Mouse (Mus musculus) monocyte, adult 5-6 weeks (primary cell): ENCODE results near the gene Efr3b. TPM values are rescaled to one million over a fixed set of nuclear protein-coding genes. Genes with fewer than 3 reads are reported as not detected.
"Not testable (repeated sequence)": the region's sequence is repeated elsewhere in the genome, so short reads cannot be mapped to it uniquely, and the experiment has no call there.

Experiments used
- ATAC-seq: fragments of 153-309, 156-312 bp; replicated peaks from 2 replicates; pipeline ENCODE4 v1.8.0; 2017; ENCODE audit warnings: mild to moderate bottlenecking; ENCODE audit not compliant: low TSS enrichment, insufficient number of reproducible peaks, severe bottlenecking, poor library complexity, low FRiP score
- total RNA-seq: library from RNA; stranded (forward); fragments of 200-1000, 200-491, 200-594 nt; gene quantifications from 3 replicates; pipeline ENCODE4 v1.2.3, GENCODE M21; 2017

Efr3b gene
- total RNA-seq, 1 experiment from 2014 or later, result not detected

DNA sequence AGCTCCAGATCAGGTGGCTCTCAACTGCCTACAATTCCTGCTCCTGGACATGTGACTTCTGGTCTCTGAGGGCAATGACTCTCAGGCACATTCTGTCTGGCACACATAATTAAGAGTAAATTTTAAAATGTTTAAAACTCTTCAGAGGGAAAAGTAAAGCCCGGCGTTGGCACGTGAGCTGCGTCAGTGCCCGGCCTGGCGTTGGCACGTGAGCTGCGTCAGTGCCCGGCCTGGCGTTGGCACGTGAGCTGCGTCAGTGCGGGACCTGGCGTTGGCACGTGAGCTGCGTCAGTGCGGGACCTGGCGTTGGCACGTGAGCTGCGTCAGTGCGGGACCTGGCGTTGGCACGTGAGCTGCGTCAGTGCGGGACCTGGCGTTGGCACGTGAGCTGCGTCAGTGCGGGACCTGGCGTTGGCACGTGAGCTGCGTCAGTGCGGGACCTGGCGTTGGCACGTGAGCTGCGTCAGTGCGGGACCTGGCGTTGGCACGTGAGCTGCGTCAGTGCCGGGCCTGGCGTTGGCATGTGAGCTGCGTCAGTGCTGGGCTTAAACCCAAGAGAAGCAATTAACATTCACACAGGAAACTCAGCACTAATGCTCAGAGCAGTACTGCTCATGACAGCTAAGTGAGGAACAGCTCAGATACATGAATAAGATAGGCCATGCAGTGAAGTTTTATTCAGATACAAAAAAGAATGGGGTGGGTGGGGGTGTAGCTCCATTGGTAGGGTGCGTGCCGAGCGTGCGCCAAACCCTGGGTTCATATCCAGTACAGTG lies 108.4 kb downstream of the Efr3b start:
- not testable (repeated sequence) for ATAC-seq

DNA sequence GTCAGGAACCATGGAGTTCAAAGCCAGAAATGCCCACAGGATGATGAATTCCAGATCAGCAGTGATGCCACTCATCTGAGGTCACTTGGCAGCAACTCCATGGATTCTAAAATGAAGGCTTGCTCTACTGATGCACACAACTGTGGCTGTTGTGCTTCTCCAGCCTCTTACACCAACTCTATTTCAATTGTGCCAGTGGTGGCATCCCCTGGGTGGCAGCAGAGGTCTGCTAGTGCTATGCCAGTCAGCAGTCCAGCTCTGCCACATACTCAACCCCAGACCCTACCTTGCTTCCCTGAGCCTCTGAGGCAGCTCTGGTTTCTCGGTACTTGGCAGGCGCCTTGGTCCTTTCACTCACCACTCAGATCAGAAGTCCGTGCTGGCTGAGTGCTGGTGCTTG lies 109.9 kb downstream of the Efr3b start:
- ATAC-seq, result no peak

DNA sequence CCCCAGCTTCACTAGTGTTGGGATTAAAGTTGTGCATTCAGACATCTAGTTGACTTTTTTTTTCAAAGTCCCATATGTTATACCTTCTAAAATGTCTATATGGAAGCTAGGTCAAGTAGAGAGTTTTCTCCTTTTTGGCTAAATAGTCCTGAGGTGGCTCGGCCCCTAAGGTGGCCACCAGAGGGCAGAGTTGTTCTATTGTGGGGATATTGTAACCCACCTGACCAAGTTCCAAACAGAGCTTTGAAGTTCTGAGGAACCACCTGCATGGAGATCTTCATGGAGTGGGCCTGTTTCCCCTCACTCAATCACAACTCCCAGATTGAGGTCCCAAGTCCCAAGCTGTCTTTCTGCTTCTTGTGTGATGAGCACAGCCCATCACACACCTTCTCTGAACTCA lies 112.6 kb downstream of the Efr3b start:
- 0 out of 2 replicates have a peak, but pooled peaks have one; percentile 53 for ATAC-seq

DNA sequence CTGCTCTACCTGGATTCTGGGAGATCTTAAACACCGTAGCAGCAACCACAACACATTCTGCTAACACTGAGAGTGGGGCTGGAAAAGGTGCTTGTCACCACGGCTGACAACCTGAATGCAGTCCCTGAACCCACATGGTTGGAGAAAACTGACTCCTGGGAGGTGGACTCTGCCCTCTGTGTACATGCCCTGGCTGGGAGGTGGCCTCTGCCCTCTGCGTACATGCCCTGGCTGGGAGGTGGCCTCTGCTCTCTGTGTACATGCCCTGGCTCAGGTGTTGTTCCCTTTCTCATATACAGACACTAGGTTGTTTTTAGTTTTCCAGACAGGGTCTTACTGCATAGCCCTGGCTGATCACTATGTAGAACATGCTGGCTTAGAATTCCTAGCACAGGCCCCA lies 119.3 kb downstream of the Efr3b start:
- ATAC-seq, result no peak

DNA sequence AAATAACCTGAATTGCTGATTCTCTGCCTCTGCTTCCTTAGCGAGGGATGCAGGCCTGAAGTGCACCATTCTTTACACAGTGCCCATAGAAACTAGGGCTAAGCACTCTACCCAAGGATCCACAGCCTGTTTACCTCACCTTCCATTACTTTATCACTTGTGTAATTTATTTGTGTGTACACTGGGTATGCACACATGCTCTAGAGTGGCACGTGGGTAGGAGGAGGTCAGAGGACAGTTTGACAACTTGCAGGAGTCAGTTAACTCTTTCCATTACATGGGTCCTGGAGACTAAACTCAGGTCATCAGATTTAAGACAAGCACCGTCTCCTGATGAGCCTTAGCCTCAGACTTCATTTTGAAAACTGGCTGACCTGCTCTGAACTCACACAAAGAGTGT lies 120.1 kb downstream of the Efr3b start:
- no peak for ATAC-seq

DNA sequence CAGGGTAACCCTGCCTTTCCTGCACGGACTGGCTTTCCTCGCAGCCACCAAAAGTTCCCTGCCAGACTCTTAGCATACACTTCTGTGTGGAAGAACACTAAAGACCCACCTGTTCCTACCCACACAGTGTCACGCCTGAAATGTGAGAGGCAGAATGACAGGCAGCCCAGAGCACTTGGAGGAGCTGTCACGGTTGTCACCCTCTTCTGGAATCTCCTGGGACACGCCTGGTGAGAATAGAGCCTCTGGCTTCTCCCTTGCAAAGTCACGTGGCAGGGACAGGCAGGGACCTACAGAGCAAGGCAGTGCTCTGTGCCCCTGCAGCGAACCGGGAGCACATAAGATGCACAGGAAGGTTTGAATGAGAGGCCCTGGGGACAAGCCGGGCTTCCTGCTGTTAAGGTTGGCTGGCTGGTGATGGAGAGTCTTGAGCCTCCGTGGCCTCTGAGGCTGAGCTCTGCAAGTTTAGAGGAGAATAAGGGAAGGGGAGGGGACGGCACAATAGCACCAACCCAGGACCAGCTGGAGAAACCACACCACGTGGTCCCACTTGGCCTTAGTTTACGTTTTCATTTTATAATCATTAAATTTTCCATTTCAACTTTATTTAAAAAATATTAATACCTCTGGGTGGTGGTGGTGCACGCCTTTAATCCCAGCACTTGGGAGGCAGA lies 120.9 kb downstream of the Efr3b start:
- no peak for ATAC-seq

DNA sequence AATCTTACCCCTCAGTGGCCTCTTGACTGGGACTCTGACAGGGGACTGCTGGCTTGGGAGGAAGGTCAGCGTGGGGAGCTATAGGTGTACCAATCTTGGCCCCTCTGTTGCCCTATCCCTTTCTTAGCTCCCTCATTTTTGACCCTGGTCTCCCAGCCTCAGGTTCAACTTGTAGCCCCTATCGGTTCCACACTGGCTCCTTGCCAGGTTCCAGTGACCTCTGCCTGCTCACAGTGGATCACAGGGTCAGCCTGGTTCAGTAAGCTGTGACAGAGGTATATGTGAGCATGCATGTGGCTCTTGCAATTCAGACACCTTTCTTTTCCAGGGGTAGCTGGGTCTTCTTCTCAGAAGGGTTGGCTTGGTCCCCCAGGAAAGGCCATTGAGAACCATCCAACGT lies 122.9 kb downstream of the Efr3b start:
- no peak for ATAC-seq

Other genes with a start within 250 kb of the Efr3b start
- gene Dnmt3a, start 232.9 kb downstream of the Efr3b start, total RNA-seq, result 13.2 to 31.5 TPM (median 18.2 TPM) in 3 replicates
- gene Pomc, start 84.0 kb downstream of the Efr3b start, total RNA-seq, result not detected in 3 replicates
- 5.8 to 8.9 TPM (median 6.1 TPM) in 3 replicates for gene Dnajc27, start 43.7 kb upstream of the Efr3b start, total RNA-seq
- 4.3 to 11.2 TPM (median 9.3 TPM) in 3 replicates for gene Adcy3, start 94.2 kb upstream of the Efr3b start, total RNA-seq
- 1.6 to 2.2 TPM (median 2.1 TPM) in 3 replicates for gene Ptrhd1, start 195.1 kb upstream of the Efr3b start, total RNA-seq
- gene Cenpo, start 195.4 kb upstream of the Efr3b start, total RNA-seq, result 16.6 to 38.3 TPM (median 31.8 TPM) in 3 replicates